In genomic region chr10:93263431-93263830, GRCm38 (mm10) we compare ENCODE assay signal across 11 mouse cellular contexts. TPM values are rescaled to one million over a fixed set of nuclear protein-coding genes. Genes with fewer than 3 reads are reported as not detected.
A peak's percentile ranks its signal among the peaks of the same experiment; 100 is the strongest.
DNase-seq lines count a peak whose midpoint lies in the region; ATAC-seq and TF ChIP-seq lines count a peak whose summit lies in the region.
"Had no signal": no experiment of that assay in that cellular context is flagged by ENCODE, and none has a peak within 500 bp of the region (broad histone marks: within the 10 kb centered on the region; RNA-seq: fewer than 3 reads in every experiment).

No protein-coding gene starts in this region.

- peaks cover 45% of the 10 kb centered on the region for H3K4me1 ChIP-seq in heart, embryonic 10.5 days
- H3K4me1 ChIP-seq in heart, postnatal 0 days (ENCODE audit: control insufficient read depth, insufficient read depth): peaks cover 51% of the 10 kb centered on the region
- H3K4me1 ChIP-seq in midbrain, embryonic 16.5 days (ENCODE audit: control insufficient read depth, insufficient read depth, low read length): peaks cover 31% of the 10 kb centered on the region

- no peak for TF ChIP-seq EP300 in heart, postnatal 0 days (IDR thresholded peaks at IDR 0.05; ENCODE audit: low read depth)

- ATAC-seq in heart, postnatal 0 days (ENCODE audit: insufficient read depth, low read depth): no peak
- peak; percentile 49 for ATAC-seq in midbrain, embryonic 16.5 days
- ATAC-seq: activated CD4-positive, CD25-positive, alpha-beta regulatory T cell, adult 4 months had no signal

- H3K9ac ChIP-seq in heart, postnatal 0 days (replicated peaks; ENCODE audit: low read depth, low read length): no peak overlapping the region
- no peak overlapping the region for H3K9ac ChIP-seq in midbrain, embryonic 16.5 days (ENCODE audit: low read depth, low read length)
- H3K9ac ChIP-seq: stomach, embryonic 15.5 days had no signal

- H3K9me3 ChIP-seq in heart, embryonic 10.5 days: no peaks in the 10 kb centered on the region
- H3K9me3 ChIP-seq in heart, postnatal 0 days (replicated peaks; ENCODE audit: control insufficient read depth, low read length): no peaks in the 10 kb centered on the region
- H3K9me3 ChIP-seq in midbrain, embryonic 16.5 days (replicated peaks; ENCODE audit: control insufficient read depth, low read length, poor library complexity, severe bottlenecking): no peaks in the 10 kb centered on the region
- H3K9me3 ChIP-seq: stomach, embryonic 15.5 days had no signal

- WGBS in heart, embryonic 10.5 days: 58% methylated on average over 8 of the region's 8 CpGs
- 43% methylated on average over 8 of the region's 8 CpGs for WGBS in heart, postnatal 0 days
- WGBS in midbrain, embryonic 16.5 days: 32% methylated on average over 8 of the region's 8 CpGs

- TF ChIP-seq CTCF in heart, postnatal 0 days (IDR thresholded peaks at IDR 0.05; ENCODE audit: low read depth): no peak

- H3K36me3 ChIP-seq in heart, embryonic 10.5 days: peaks cover 37% of the 10 kb centered on the region
- H3K36me3 ChIP-seq in heart, postnatal 0 days (replicated peaks; ENCODE audit: control insufficient read depth, insufficient read depth, low read length): peaks cover 19% of the 10 kb centered on the region; the same call in 1 of the 2 replicates
- H3K36me3 ChIP-seq in midbrain, embryonic 16.5 days (ENCODE audit: control insufficient read depth, insufficient read depth, low read length): no peaks in the 10 kb centered on the region

- no peak for DNase-seq in heart, embryonic 10.5 days (ENCODE audit: low spot score)
- no peak for DNase-seq in heart, postnatal 4 days
- DNase-seq in lung, adult 18-20 months: peak; percentile 69 to 78
- DNase-seq in lung, postnatal 14 days: no peak
- DNase-seq in heart, postnatal 0 days (ENCODE audit: low spot score): no peak
- DNase-seq in cerebellum, adult 11 months: no peak
- no peak for DNase-seq in thymus, postnatal 4 days
- DNase-seq: embryo, embryonic 11 days had no signal

- no peak overlapping the region for H3K4me3 ChIP-seq in heart, embryonic 10.5 days
- no peak overlapping the region for H3K4me3 ChIP-seq in heart, postnatal 0 days (ENCODE audit: low read depth, low read length)
- no peak overlapping the region for H3K4me3 ChIP-seq in midbrain, embryonic 16.5 days (ENCODE audit: low read depth, low read length)
- H3K4me3 ChIP-seq: stomach, embryonic 15.5 days had no signal

- no peak overlapping the region for H3K4me2 ChIP-seq in heart, postnatal 0 days (ENCODE audit: low read depth, low read length)
- no peak overlapping the region for H3K4me2 ChIP-seq in midbrain, embryonic 16.5 days (ENCODE audit: low read length)
- H3K4me2 ChIP-seq: stomach, embryonic 15.5 days had no signal

- peak overlapping the region; percentile 72 for H3K27ac ChIP-seq in heart, embryonic 10.5 days
- H3K27ac ChIP-seq in heart, postnatal 0 days (ENCODE audit: low read depth): peak overlapping the region; percentile 18
- peak overlapping the region; percentile 63 for H3K27ac ChIP-seq in midbrain, embryonic 16.5 days (ENCODE audit: low read length)
- H3K27ac ChIP-seq: stomach, embryonic 15.5 days had no signal

- no peaks in the 10 kb centered on the region for H3K27me3 ChIP-seq in heart, embryonic 10.5 days (ENCODE audit: insufficient read depth, poor library complexity, severe bottlenecking)
- no peaks in the 10 kb centered on the region for H3K27me3 ChIP-seq in heart, postnatal 0 days (ENCODE audit: control insufficient read depth, insufficient read depth, low read length)
- no peaks in the 10 kb centered on the region for H3K27me3 ChIP-seq in midbrain, embryonic 16.5 days (ENCODE audit: control insufficient read depth, insufficient read depth, low read depth, low read length)
- H3K27me3 ChIP-seq: stomach, embryonic 15.5 days had no signal

RNA-seq across cellular contexts. Expression of gene Elk3, which starts 47.5 kb away (rescaled TPM):
- 23.6 and 25.9 TPM in 2 replicates for polyA plus RNA-seq in heart, embryonic 10.5 days (2016; fragmentation: Nextera tagmentation; extraction: Ambion mirVana)
- total RNA-seq in heart, postnatal 4 days (2021): 100 to 1,000 TPM; 102 to 103 TPM
- 45.0 and 47.3 TPM in 2 replicates for total RNA-seq in heart, postnatal 0 days (2014; rRNA removed; ENCODE audit: low replicate concordance)
- polyA plus RNA-seq in heart, postnatal 0 days (2015; fragmentation: Nextera tagmentation; extraction: Ambion mirVana): 31.0 and 34.4 TPM in 2 replicates
- 6.4 and 6.5 TPM in 2 replicates for polyA plus RNA-seq in midbrain, embryonic 16.5 days (2015; fragmentation: Nextera tagmentation; extraction: Ambion mirVana)

Comparison
In these comparisons a context has a peak if more than half of its experiments do, and no peak if none do; other contexts are left out.
1. DNase-seq: peak in lung, adult 18-20 months (2 of 2); none in heart, embryonic 10.5 days (single experiment), heart, postnatal 4 days (single experiment), lung, postnatal 14 days (single experiment), heart, postnatal 0 days (single experiment), cerebellum, adult 11 months (single experiment) and thymus, postnatal 4 days (single experiment).
2. H3K27ac ChIP-seq: peak in every context shown above with its lines; median percentile 72 in heart, embryonic 10.5 days; 63 in midbrain, embryonic 16.5 days; 18 in heart, postnatal 0 days.